Mouse (Mus musculus) ES-Bruce4 (cell line): ENCODE data around the gene Vasn.

Source experiments
- EP300 ChIP-seq: IDR thresholded peaks from 2 replicates; pipeline ENCODE4 v1.6.1; 2011; ENCODE audit warnings: low read depth, low read length; ENCODE audit not compliant: insufficient read depth
- POLR2A ChIP-seq: IDR thresholded peaks from one replicate; pipeline ENCODE4 v1.8.1; 2011; ENCODE audit warnings: low read length; ENCODE audit not compliant: insufficient read depth

GRCm38 (mm10) chr16:4606431-4607084 is 33.2 kb upstream of the Vasn start:
- no peak for TF ChIP-seq POLR2A
- TF ChIP-seq EP300: no peak
